Mouse (Mus musculus) hindbrain, embryonic 11.5 days (tissue): ENCODE measurements around the gene Srgap2. TPM values are rescaled to one million over a fixed set of nuclear protein-coding genes. Genes with fewer than 3 reads are reported as not detected.

ENCODE experiments used
- ATAC-seq: fragments of 200-750 bp; cut with Nextera tagmentation; 2 replicates; pipeline ENCODE4 v1.8.0; 2017; ENCODE audit warnings: mild to moderate bottlenecking, moderate TSS enrichment, moderate library complexity; ENCODE audit not compliant: low FRiP score
- DNase-seq: peaks from one replicate; pipeline ENCODE4 v3.0.0-alpha.2; 2015; ENCODE audit warnings: low spot score
- H3K27ac ChIP-seq: fragments of 300-500 bp; sonication (generic); 2 replicates; pipeline ENCODE4 v1.5.1; 2014; ENCODE audit warnings: mild to moderate bottlenecking, low read depth, low read length
- H3K27me3 ChIP-seq: fragments of 300-500 bp; sonication (generic); 2 replicates; pipeline ENCODE4 v1.6.1; 2014; ENCODE audit warnings: mild to moderate bottlenecking, low read length, moderate library complexity, mixed read lengths; ENCODE audit not compliant: control insufficient read depth, insufficient read depth
- H3K36me3 ChIP-seq: fragments of 300-500 bp; sonication (generic); 2 replicates; pipeline ENCODE4 v1.6.1; 2014; ENCODE audit warnings: mild to moderate bottlenecking, low read length, moderate library complexity, mixed read lengths; ENCODE audit not compliant: control insufficient read depth, insufficient read depth
- H3K4me1 ChIP-seq: fragments of 300-500 bp; sonication (generic); replicated peaks from 2 replicates; pipeline ENCODE4 v1.6.1; 2014; ENCODE audit warnings: low read length, mixed read lengths; ENCODE audit not compliant: control insufficient read depth, insufficient read depth
- H3K4me2 ChIP-seq: fragments of 300-500 bp; sonication (generic); replicated peaks from 2 replicates; pipeline ENCODE4 v1.6.1; 2014; ENCODE audit warnings: mild to moderate bottlenecking, low read depth, low read length
- H3K4me3 ChIP-seq: fragments of 300-500 bp; sonication (generic); 2 replicates; pipeline ENCODE4 v1.5.1; 2014; ENCODE audit warnings: low read depth, low read length
- H3K9ac ChIP-seq: fragments of 300-500 bp; sonication (generic); 2 replicates; pipeline ENCODE4 v1.6.1; 2014; ENCODE audit warnings: low read depth, low read length
- H3K9me3 ChIP-seq: fragments of 300-500 bp; sonication (generic); 2 replicates; pipeline ENCODE4 v1.6.1; 2016; ENCODE audit warnings: low read length; ENCODE audit not compliant: control insufficient read depth
- WGBS: fragments of 180-500 bp; shearing (Covaris S2); extraction: QIAGEN DNeasy Blood & Tissue Kit; methylation state at CpG from one replicate; pipeline ENCODE4 v1.1.7; 2014; 5-methylcytosine and 5-hydroxymethylcytosine counted together
- polyA plus RNA-seq: library from polyadenylated mRNA; unstranded; fragments of >200 nt; fragmentation: Nextera tagmentation; extraction: Ambion mirVana; gene quantifications from 2 replicates; pipeline ENCODE4 v1.2.1, GENCODE M21; 2014

Srgap2 gene
- polyA plus RNA-seq, 1 experiment from 2014 or later = 24.8 TPM

DNA sequence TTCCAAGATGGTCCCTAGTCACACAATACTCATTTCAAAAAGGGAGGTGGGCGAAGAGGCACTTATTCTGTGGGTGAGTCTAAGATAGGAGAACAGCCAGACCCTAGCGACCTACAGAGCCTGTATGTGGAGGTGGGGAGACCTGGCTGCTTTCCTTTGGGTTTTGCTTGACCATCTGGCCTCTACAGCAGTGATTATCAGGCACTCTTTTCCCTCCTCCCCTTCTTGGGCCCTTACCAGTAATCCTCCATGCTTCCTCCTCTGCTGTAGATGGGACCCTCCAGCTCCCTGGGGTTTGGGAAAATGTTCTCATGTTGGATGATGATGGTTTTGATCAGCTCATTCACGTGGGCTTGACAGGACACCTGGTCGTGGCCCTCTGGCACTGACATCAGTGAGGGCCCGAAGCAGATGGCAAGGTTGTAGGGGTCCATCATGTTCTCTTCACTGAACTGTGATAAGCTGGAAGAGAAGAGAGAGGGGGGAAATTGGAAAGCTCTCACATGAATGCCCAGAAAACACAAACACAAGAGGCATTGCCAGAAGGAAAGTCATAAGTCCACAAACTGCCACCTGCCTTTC, 216.8 kb downstream of the Srgap2 start:
- no peaks in the 10 kb centered on the region; the same call in 1 of the 2 replicates for H3K36me3 ChIP-seq
- DNase-seq (no peak), ATAC-seq (no peak)
- no peaks in the 10 kb centered on the region for H3K9me3 ChIP-seq
- no peaks in the 10 kb centered on the region for H3K4me1 ChIP-seq
- no peak overlapping the region for H3K4me2 ChIP-seq
- H3K9ac ChIP-seq = no peak overlapping the region
- H3K27me3 ChIP-seq = no peaks in the 10 kb centered on the region
- no peak overlapping the region for H3K4me3 ChIP-seq
- no peak overlapping the region for H3K27ac ChIP-seq
- WGBS = 91% methylated on average over 5 of the region's 5 CpGs

DNA sequence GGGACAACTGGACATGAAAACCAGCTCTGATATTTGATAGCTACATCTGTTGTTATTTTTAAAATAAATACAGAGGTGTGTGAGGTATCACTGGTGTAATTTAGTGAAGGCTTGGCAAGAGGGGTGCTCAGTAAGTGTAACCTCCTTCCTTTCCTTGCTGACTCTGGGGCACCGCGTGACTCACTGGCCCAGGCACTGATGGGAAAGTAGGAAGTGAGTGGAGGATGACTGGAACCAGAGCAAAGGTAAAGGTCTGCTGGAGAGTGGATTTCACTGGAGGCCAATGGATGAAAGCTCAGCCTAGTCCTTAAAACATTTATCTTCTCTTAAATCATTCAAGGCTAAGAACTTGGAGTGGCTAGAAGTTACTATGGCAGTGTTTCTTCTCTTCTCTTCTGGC, 226.4 kb downstream of the Srgap2 start:
- Histone ChIP-seq H3K4me3 (no peak overlapping the region), H3K9ac (no peak overlapping the region), H3K27me3 (no peaks in the 10 kb centered on the region), H3K27ac (no peak overlapping the region), H3K9me3 (no peaks in the 10 kb centered on the region), H3K4me2 (no peak overlapping the region), H3K4me1 (no peaks in the 10 kb centered on the region), H3K36me3 (no peaks in the 10 kb centered on the region)
- DNase-seq = no peak
- ATAC-seq = no peak
- 89% methylated on average over 2 of the region's 2 CpGs for WGBS

GRCm38 (mm10) chr1:131299788-131300187, 227.4 kb downstream of the Srgap2 start:
- H3K4me1 ChIP-seq = no peaks in the 10 kb centered on the region
- H3K9ac ChIP-seq = no peak overlapping the region
- 87% methylated on average over 6 of the region's 6 CpGs for WGBS
- H3K4me3 ChIP-seq = no peak overlapping the region
- no peaks in the 10 kb centered on the region for H3K27me3 ChIP-seq
- ATAC-seq (no peak), DNase-seq (no peak)
- no peak overlapping the region for H3K4me2 ChIP-seq
- no peaks in the 10 kb centered on the region for H3K36me3 ChIP-seq
- no peaks in the 10 kb centered on the region for H3K9me3 ChIP-seq
- no peak overlapping the region for H3K27ac ChIP-seq

DNA sequence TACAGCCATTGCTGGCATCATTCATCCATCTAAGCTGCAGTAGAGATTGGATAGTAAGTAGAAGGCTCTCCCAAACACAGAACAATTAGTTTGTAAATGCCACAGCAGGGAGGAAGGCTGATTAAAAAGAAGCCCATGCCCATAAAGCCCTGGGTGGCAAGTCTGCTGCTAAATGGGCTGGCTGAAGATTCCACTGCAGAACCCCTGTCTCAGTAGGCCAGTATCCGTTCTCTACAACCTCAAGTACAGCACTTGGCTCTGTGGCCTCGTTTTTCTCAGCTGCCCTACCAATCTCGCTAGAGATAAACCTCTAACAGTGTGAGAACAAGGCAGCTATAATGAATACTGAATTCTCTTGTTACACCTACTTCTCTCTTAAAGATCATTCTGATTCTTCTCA, 227.9 kb downstream of the Srgap2 start:
- H3K4me1 ChIP-seq = no peaks in the 10 kb centered on the region
- H3K36me3 ChIP-seq = no peaks in the 10 kb centered on the region
- no peaks in the 10 kb centered on the region for H3K27me3 ChIP-seq
- DNase-seq = no peak
- no peaks in the 10 kb centered on the region for H3K9me3 ChIP-seq
- no peak for ATAC-seq
- no peak overlapping the region for H3K9ac ChIP-seq
- no peak overlapping the region for H3K4me2 ChIP-seq
- no peak overlapping the region for H3K4me3 ChIP-seq
- H3K27ac ChIP-seq = no peak overlapping the region
- WGBS = 56% methylated on average over 3 of the region's 3 CpGs

GRCm38 (mm10) chr1:131298171-131298570, 229.0 kb downstream of the Srgap2 start:
- no peaks in the 10 kb centered on the region for H3K27me3 ChIP-seq
- no peak overlapping the region for H3K4me3 ChIP-seq
- H3K27ac ChIP-seq = no peak overlapping the region
- no peak for ATAC-seq
- no peak overlapping the region for H3K9ac ChIP-seq
- H3K4me2 ChIP-seq = no peak overlapping the region
- DNase-seq = no peak
- WGBS = 95% methylated on average over 9 of the region's 9 CpGs
- no peaks in the 10 kb centered on the region for H3K4me1 ChIP-seq
- no peaks in the 10 kb centered on the region for H3K9me3 ChIP-seq
- no peaks in the 10 kb centered on the region; the same call in 1 of the 2 replicates for H3K36me3 ChIP-seq

- Histone ChIP-seq H3K27me3 (no peaks in the 10 kb centered on the region), H3K9ac (no peak overlapping the region), H3K27ac (no peak overlapping the region), H3K4me1 (no peaks in the 10 kb centered on the region), H3K9me3 (no peaks in the 10 kb centered on the region), H3K4me2 (no peak overlapping the region), H3K36me3 (no peaks in the 10 kb centered on the region; the same call in 1 of the 2 replicates), H3K4me3 (no peak overlapping the region)
- no peak for ATAC-seq
- DNase-seq = no peak
- 92% methylated on average over 7 of the region's 7 CpGs for WGBS
Measured at GRCm38 (mm10) chr1:131296726-131297125, 230.4 kb downstream of the Srgap2 start.

DNA sequence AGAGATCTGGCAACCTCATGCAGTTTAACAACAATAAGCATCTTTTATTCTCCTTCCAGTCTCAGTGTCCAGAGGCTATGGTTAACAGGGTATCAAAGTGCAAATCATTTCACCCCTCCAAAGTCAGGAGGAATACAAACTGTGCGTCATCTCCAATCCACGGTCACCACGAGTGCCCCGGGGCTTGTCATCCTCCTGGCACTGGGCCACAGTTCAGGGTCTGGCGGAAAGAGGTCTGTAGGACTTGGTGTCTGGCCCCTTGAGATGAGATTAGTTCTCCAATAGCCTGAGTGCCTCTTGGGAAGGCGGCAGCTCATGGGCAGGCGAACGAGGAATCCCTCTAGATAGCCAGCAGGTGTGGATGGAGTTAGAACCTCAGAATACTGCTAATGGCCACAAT, 232.0 kb downstream of the Srgap2 start:
- Histone ChIP-seq H3K36me3 (no peaks in the 10 kb centered on the region; the same call in 1 of the 2 replicates), H3K9ac (no peak overlapping the region), H3K27me3 (no peaks in the 10 kb centered on the region), H3K9me3 (no peaks in the 10 kb centered on the region), H3K27ac (no peak overlapping the region), H3K4me1 (no peaks in the 10 kb centered on the region), H3K4me2 (no peak overlapping the region), H3K4me3 (no peak overlapping the region)
- ATAC-seq = no peak
- 93% methylated on average over 8 of the region's 8 CpGs for WGBS
- DNase-seq = no peak

DNA sequence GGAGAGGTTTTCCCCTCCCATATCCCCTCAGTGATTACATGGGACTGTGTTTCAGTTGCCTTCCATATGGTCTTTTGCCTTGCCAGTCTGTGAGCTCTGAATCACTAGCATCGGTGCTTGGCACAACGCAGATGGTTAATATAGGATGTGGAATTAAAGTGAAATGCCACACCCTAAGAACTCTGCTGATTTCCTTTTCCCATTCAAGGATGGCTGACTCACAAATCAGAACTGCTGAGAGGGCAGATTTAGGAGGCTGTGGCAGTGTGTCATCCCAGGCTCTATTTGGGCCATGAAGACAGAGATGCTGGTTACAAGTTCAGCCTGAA, 233.3 kb downstream of the Srgap2 start:
- Histone ChIP-seq H3K9me3 (no peaks in the 10 kb centered on the region), H3K4me1 (no peaks in the 10 kb centered on the region), H3K27ac (no peak overlapping the region), H3K4me3 (no peak overlapping the region), H3K4me2 (no peak overlapping the region), H3K9ac (no peak overlapping the region), H3K36me3 (no peaks in the 10 kb centered on the region; the same call in 1 of the 2 replicates), H3K27me3 (no peaks in the 10 kb centered on the region)
- DNase-seq (no peak), ATAC-seq (no peak)
- 93% methylated on average over 2 of the region's 2 CpGs for WGBS

GRCm38 (mm10) chr1:131293221-131293921, 233.8 kb downstream of the Srgap2 start:
- Histone ChIP-seq H3K27me3 (no peaks in the 10 kb centered on the region), H3K27ac (no peak overlapping the region), H3K9ac (no peak overlapping the region), H3K4me2 (no peak overlapping the region), H3K9me3 (no peaks in the 10 kb centered on the region), H3K4me3 (no peak overlapping the region), H3K4me1 (no peaks in the 10 kb centered on the region), H3K36me3 (no peaks in the 10 kb centered on the region; the same call in 1 of the 2 replicates)
- no peak for DNase-seq
- WGBS = 88% methylated on average over 4 of the region's 4 CpGs
- no peak for ATAC-seq
